Mouse (Mus musculus) spleen, adult 10 weeks (tissue): ENCODE data around the gene Rasal2. TPM values are rescaled to one million over a fixed set of nuclear protein-coding genes. Genes with fewer than 3 reads are reported as not detected.

Source experiments
- polyA plus RNA-seq: library from polyadenylated mRNA; stranded (reverse); fragments of 350-450 nt; fragmentation: Illumina TruSeq; extraction: RNeasy Lipid Tissue Mini Kit (QIAGEN cat#74804); gene quantifications from one replicate; pipeline ENCODE4 v1.2.3, GENCODE M21; 2015; ENCODE audit warnings: low replicate concordance; ENCODE audit not compliant: insufficient read depth

Gene Rasal2
- polyA plus RNA-seq: 5.9 TPM

DNA sequence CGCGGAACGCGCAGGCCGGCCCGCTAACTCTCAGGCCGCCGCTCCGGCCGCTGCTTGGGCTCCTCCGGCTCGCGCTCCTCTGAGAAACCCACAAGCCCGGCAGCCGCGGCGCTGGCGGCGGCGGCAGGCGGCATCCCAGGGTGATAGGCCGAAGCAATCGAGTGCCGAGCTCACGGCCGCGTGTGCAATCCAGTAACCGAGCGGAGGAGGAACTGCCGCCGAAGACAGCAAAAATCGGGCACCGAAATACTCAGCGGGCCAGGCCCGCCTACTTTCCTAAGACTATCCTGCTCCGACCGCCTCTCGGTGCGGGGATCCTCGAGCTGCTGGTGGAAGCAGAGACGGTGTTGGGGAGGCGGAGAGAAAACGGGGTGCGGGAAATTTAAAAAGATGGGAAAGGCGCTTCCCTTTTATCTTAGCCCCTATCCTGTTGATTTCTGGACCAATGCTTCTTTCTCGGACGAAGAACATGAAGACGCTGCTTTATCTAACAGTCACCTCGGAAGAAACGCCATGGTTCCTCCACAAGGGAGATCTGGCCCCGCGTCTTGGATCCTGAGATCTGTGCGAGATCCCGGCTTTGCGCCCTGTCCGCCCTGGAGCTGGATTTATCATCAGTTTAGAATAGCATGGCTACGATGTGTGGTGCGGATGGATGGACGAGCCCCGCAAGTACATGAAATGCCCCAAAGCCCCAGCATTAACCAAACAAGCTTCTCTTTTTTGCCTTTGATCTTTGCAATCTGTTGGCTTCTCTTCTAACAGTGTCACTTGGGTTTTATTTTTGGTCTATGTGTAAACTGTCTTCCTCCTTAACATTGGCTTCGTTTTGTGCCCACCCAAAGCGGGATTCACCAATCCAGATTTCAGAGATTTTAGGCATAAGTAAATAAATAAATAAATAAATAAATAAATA is at the start of gene Rasal2:
Gene Rasal2, minus strand, starts transcription at position 142 of the 916 bp plus-strand sequence.

GRCm38 (mm10) chr1:157458421-157459208 is 46.2 kb upstream of the Rasal2 start, which contains the start of gene Cryzl2:
Cryzl2 (plus strand) TSS chr1:157458577.

DNA sequence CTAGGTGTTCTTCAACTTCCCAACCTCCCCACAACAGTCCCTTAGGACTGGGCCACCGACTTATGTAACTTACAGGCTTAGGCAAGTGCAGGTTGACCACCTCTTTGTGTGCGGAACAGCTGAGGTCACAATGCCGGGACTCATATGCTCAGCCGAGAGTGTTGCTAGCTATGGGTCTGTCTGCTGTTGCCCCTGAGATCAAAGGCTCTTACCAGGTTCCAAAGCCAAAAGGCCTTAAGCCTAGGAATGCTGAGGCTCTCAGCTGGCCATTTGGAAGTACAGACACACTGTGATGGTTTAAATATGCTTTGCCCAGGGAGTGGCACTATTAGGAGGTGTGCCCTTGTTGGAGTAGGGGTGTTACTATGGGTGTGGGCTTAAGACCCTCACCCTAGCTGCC is 303.8 kb downstream of the Rasal2 start, which contains the start of gene Tex35:
Gene Tex35, minus strand, starts transcription at position 101 of the 400 bp plus-strand sequence.

Other genes starting within 250 kb of the Rasal2 start
- gene Cryzl2, start 46.0 kb upstream of the Rasal2 start, polyA plus RNA-seq: 18.9 TPM
- 2.2 TPM for gene Sec16b, start 94.1 kb upstream of the Rasal2 start, polyA plus RNA-seq